Mouse (Mus musculus): ENCODE data around the gene Tent4b. TPM values are rescaled to one million over a fixed set of nuclear protein-coding genes. Genes with fewer than 3 reads are reported as not detected.

The Tent4b gene
- total RNA-seq, 2 experiments from 2014 or later, result 35.7 to 44.9 TPM

- ATAC-seq (replicated peaks; ENCODE audit: poor library complexity), result peak; percentile 74
Measured at GRCm38 (mm10) chr8:88299907-88300603, 101.0 kb downstream of the Tent4b start.

- ATAC-seq (replicated peaks; ENCODE audit: poor library complexity), result peak; percentile 18
Measured at GRCm38 (mm10) chr8:88301589-88302437, 102.8 kb downstream of the Tent4b start.

- peak; percentile 24 for ATAC-seq (replicated peaks; ENCODE audit: poor library complexity)
Measured at GRCm38 (mm10) chr8:88305814-88306213, 106.8 kb downstream of the Tent4b start.

GRCm38 (mm10) chr8:88306511-88306910 is 107.5 kb downstream of the Tent4b start:
- ATAC-seq (replicated peaks; ENCODE audit: poor library complexity), result peak; percentile 62

GRCm38 (mm10) chr8:88307736-88308135 is 108.7 kb downstream of the Tent4b start:
- ATAC-seq (replicated peaks; ENCODE audit: poor library complexity), result no peak

Other genes with a start within 250 kb of the Tent4b start
- not detected in 2 replicates for gene Zfp423, start 239.6 kb upstream of the Tent4b start, total RNA-seq (2015)
- gene Zfp423, start 239.6 kb upstream of the Tent4b start, total RNA-seq (2017), result not detected in 2 replicates
- 65.1 and 73.1 TPM in 2 replicates for gene Cnep1r1, start 80.4 kb upstream of the Tent4b start, total RNA-seq (2015)
- 13.3 and 13.4 TPM in 2 replicates for gene Cnep1r1, start 80.4 kb upstream of the Tent4b start, total RNA-seq (2017)
- 25.5 and 28.6 TPM in 2 replicates for gene Heatr3, start 61.4 kb upstream of the Tent4b start, total RNA-seq (2015)
- 39.5 and 53.3 TPM in 2 replicates for gene Heatr3, start 61.4 kb upstream of the Tent4b start, total RNA-seq (2017)
- gene Adcy7, start 73.2 kb downstream of the Tent4b start, total RNA-seq (2015), result 25.5 and 27.8 TPM in 2 replicates
- gene Adcy7, start 73.2 kb downstream of the Tent4b start, total RNA-seq (2017), result 40.6 and 41.6 TPM in 2 replicates
- gene Brd7, start 163.0 kb downstream of the Tent4b start, total RNA-seq (2015), result 96.9 and 98.2 TPM in 2 replicates
- gene Brd7, start 163.0 kb downstream of the Tent4b start, total RNA-seq (2017), result 52.1 and 83.4 TPM in 2 replicates